Mouse (Mus musculus) embryonic facial prominence, embryonic 14.5 days (tissue): ENCODE measurements at regions not wholly inside any gene's neighbourhood (a gene's known extent, or its start where the extent isn't known, plus 50 kb on each side); places are given as distances from the start of the nearest gene placed in this dataset.

ENCODE experiments used
- ATAC-seq: fragments of 200-750 bp; cut with Nextera tagmentation; 2 replicates; pipeline ENCODE4 v1.8.0; 2017; ENCODE audit warnings: low read depth, moderate number of reproducible peaks, moderate TSS enrichment
- DNase-seq: peaks from one replicate; pipeline ENCODE4 v3.0.0-alpha.2; 2015; ENCODE audit warnings: low spot score
- H3K27ac ChIP-seq: fragments of 300-500 bp; sonication (generic); replicated peaks from 2 replicates; pipeline ENCODE4 v1.5.1; 2014; ENCODE audit warnings: low read depth, mild to moderate bottlenecking, low read length, moderate library complexity
- H3K27me3 ChIP-seq: fragments of 300-500 bp; sonication (generic); replicated peaks from 2 replicates; pipeline ENCODE4 v1.6.1; 2014; ENCODE audit warnings: low read length; ENCODE audit not compliant: control insufficient read depth, insufficient read depth
- H3K36me3 ChIP-seq: fragments of 300-500 bp; sonication (generic); 2 replicates; pipeline ENCODE4 v1.6.1; 2014; ENCODE audit warnings: low read length, mixed read lengths; ENCODE audit not compliant: control insufficient read depth, insufficient read depth
- H3K4me1 ChIP-seq: fragments of 300-500 bp; sonication (generic); 2 replicates; pipeline ENCODE4 v1.6.1; 2014; ENCODE audit warnings: antibody characterized with exemption, low read length; ENCODE audit not compliant: control insufficient read depth, insufficient read depth
- H3K4me2 ChIP-seq: fragments of 300-500 bp; sonication (generic); 2 replicates; pipeline ENCODE4 v1.6.1; 2014; ENCODE audit warnings: low read depth, mild to moderate bottlenecking, low read length, moderate library complexity, mixed read lengths
- H3K4me3 ChIP-seq: fragments of 300-500 bp; sonication (generic); 2 replicates; pipeline ENCODE4 v1.5.1; 2014; ENCODE audit warnings: low read depth, mild to moderate bottlenecking, low read length
- H3K9ac ChIP-seq: fragments of 300-500 bp; sonication (generic); 2 replicates; pipeline ENCODE4 v1.6.1; 2014; ENCODE audit warnings: low read depth, mild to moderate bottlenecking, low read length, moderate library complexity, mixed read lengths
- H3K9me3 ChIP-seq: fragments of 300-500 bp; sonication (generic); 2 replicates; pipeline ENCODE4 v1.6.1; 2016; ENCODE audit warnings: low read length; ENCODE audit not compliant: control insufficient read depth
- WGBS: fragments of 180-500 bp; shearing (Covaris S2); extraction: QIAGEN DNeasy Blood & Tissue Kit; methylation state at CpG from one replicate; pipeline ENCODE4 v1.1.7; 2014; 5-methylcytosine and 5-hydroxymethylcytosine counted together

- Histone ChIP-seq H3K4me1 (no peaks in the 10 kb centered on the region), H3K4me2 (no peak overlapping the region), H3K36me3 (no peaks in the 10 kb centered on the region), H3K27me3 (no peaks in the 10 kb centered on the region), H3K27ac (no peak overlapping the region), H3K4me3 (no peak overlapping the region), H3K9ac (no peak overlapping the region), H3K9me3 (no peaks in the 10 kb centered on the region)
- 21% methylated on average over 5 of the region's 5 CpGs for WGBS
- DNase-seq (no peak), ATAC-seq (no peak)
Observed at GRCm38 (mm10) chr15:56813876-56814275, 663.5 kb downstream of the Slc22a22 start.

- ATAC-seq, result no peak
- no peak overlapping the region for H3K27ac ChIP-seq
- no peak overlapping the region for H3K9ac ChIP-seq
- H3K4me1 ChIP-seq, result no peaks in the 10 kb centered on the region
- H3K4me3 ChIP-seq, result no peak overlapping the region
- DNase-seq, result no peak
- no peaks in the 10 kb centered on the region for H3K27me3 ChIP-seq
- H3K4me2 ChIP-seq, result peak overlapping the region; percentile 32
- WGBS, result 49% methylated on average over 13 of the region's 13 CpGs
- H3K9me3 ChIP-seq, result no peaks in the 10 kb centered on the region
- H3K36me3 ChIP-seq, result no peaks in the 10 kb centered on the region
Observed at GRCm38 (mm10) chr15:56810151-56810550, 667.3 kb downstream of the Slc22a22 start.

GRCm38 (mm10) chr15:56807611-56808010, 669.8 kb downstream of the Slc22a22 start:
- H3K4me3 ChIP-seq, result no peak overlapping the region
- 25% methylated on average over 5 of the region's 5 CpGs for WGBS
- H3K27ac ChIP-seq, result no peak overlapping the region
- no peaks in the 10 kb centered on the region for H3K27me3 ChIP-seq
- no peaks in the 10 kb centered on the region for H3K4me1 ChIP-seq
- peak; percentile 45 for DNase-seq
- peak; percentile 37; the same call in 1 of the 2 replicates for ATAC-seq
- H3K4me2 ChIP-seq, result no peak overlapping the region
- H3K36me3 ChIP-seq, result no peaks in the 10 kb centered on the region
- H3K9ac ChIP-seq, result no peak overlapping the region
- H3K9me3 ChIP-seq, result no peaks in the 10 kb centered on the region

DNA sequence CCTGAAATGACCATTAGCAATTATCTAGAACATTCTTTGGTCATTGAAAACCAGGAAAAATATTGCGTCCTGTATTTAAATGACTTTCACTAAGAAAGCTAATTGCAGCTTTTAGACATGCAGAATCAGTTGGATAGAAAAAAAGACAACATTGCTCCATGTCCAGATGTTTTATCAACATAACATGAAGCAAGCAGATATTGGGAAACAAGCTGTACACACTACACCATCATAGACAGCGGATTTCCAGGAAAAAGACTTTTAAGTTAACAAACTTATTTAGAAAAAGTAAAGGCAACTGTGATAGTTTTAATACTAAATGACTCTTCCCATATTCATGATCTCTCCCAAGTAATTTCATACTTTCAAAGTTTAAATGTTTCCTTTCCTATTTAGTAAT, 675.5 kb downstream of the Slc22a22 start:
- Histone ChIP-seq H3K9me3 (no peaks in the 10 kb centered on the region), H3K4me3 (no peak overlapping the region), H3K27me3 (no peaks in the 10 kb centered on the region), H3K36me3 (no peaks in the 10 kb centered on the region), H3K4me1 (no peaks in the 10 kb centered on the region), H3K27ac (no peak overlapping the region), H3K9ac (no peak overlapping the region), H3K4me2 (no peak overlapping the region)
- WGBS, result 89% methylated on average over 2 of the region's 2 CpGs
- ATAC-seq (no peak), DNase-seq (no peak)

DNA sequence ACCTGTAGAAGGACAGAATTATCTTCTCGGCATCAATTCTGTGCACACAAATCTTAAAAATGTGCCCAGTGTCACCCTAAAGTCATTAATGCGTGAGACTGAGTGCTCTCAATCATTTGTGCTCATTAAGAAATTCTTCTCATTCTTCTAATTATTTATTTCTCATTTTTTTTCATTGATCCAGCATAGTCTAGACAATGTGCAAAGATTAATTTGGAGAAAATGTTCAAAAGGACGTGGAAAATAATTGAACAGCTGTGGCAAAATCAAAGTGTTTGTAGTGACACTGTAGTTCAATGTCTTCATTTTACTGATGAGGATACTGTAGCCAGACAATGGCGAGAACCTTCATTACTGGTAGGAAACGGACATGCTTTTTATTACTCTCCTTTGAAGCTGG, 702.0 kb downstream of the Slc22a22 start:
- Histone ChIP-seq H3K9me3 (no peaks in the 10 kb centered on the region), H3K4me2 (no peak overlapping the region), H3K4me1 (0 out of 2 replicates have a peak, but pooled peaks cover 2% of the 10 kb centered on the region), H3K27ac (no peak overlapping the region), H3K9ac (no peak overlapping the region), H3K4me3 (no peak overlapping the region), H3K27me3 (no peaks in the 10 kb centered on the region), H3K36me3 (no peaks in the 10 kb centered on the region)
- DNase-seq, result no peak
- no peak for ATAC-seq
- WGBS, result 76% methylated on average over 5 of the region's 5 CpGs

DNA sequence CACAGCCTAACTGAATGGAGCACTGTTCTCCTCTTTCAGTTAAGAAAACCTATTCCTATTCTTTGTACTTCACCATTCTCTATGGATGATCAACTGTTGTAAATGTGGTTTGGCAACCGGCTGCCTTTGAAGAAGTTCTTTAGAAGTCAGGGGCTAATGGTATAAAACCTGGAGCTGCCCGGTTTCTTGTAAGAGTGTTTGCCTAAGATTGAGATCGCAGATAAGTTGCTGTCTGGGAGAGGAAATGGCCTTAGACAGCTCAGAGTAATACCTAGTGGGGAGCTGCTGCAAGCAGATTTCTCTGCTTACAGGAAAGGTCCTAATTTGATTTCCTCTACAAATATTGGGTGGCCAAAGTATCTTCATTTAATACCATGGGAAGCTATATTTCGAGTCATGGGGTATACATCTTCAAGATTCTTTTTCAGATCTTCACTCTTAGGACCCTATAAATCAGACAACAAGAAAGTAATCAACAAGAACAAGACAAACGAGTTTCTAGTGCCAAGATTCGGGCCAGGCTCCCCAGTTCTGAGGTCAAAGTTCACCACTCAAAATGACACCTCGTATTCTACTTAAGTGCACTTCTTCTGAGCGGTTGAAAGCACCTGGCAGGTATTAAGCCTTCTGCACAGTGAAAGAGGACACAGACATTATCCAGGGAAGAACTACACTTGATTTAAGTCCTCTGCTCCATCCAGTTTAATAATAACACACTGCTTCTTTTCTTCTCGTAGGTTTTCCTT, 702.6 kb downstream of the Slc22a22 start:
- 51% methylated on average over 9 of the region's 9 CpGs for WGBS
- no peaks in the 10 kb centered on the region for H3K27me3 ChIP-seq
- no peak overlapping the region for H3K9ac ChIP-seq
- no peak overlapping the region for H3K4me3 ChIP-seq
- H3K4me1 ChIP-seq, result 0 out of 2 replicates have a peak, but pooled peaks cover 2% of the 10 kb centered on the region
- no peak for ATAC-seq
- H3K9me3 ChIP-seq, result no peaks in the 10 kb centered on the region
- H3K36me3 ChIP-seq, result no peaks in the 10 kb centered on the region
- H3K27ac ChIP-seq, result no peak overlapping the region
- H3K4me2 ChIP-seq, result no peak overlapping the region
- DNase-seq, result peak; percentile 49

- H3K27me3 ChIP-seq, result no peaks in the 10 kb centered on the region
- no peaks in the 10 kb centered on the region for H3K9me3 ChIP-seq
- DNase-seq (no peak), ATAC-seq (no peak)
- H3K4me2 ChIP-seq, result no peak overlapping the region
- H3K36me3 ChIP-seq, result no peaks in the 10 kb centered on the region
- WGBS, result 37% methylated on average over 6 of the region's 6 CpGs
- no peak overlapping the region for H3K27ac ChIP-seq
- no peak overlapping the region for H3K4me3 ChIP-seq
- H3K4me1 ChIP-seq, result peaks cover 11% of the 10 kb centered on the region; the same call in 1 of the 2 replicates
- H3K9ac ChIP-seq, result no peak overlapping the region
Observed at GRCm38 (mm10) chr15:56766356-56766755, 711.1 kb downstream of the Slc22a22 start.

- no peak overlapping the region for H3K27ac ChIP-seq
- 21% methylated on average over 9 of the region's 9 CpGs for WGBS
- ATAC-seq, result peak; percentile 82
- H3K36me3 ChIP-seq, result no peaks in the 10 kb centered on the region
- DNase-seq, result peak; percentile 69
- peak overlapping the region; percentile 26 for H3K4me2 ChIP-seq
- no peak overlapping the region for H3K9ac ChIP-seq
- no peak overlapping the region for H3K4me3 ChIP-seq
- peaks cover 11% of the 10 kb centered on the region; the same call in 1 of the 2 replicates for H3K4me1 ChIP-seq
- no peaks in the 10 kb centered on the region for H3K9me3 ChIP-seq
- no peaks in the 10 kb centered on the region for H3K27me3 ChIP-seq
Observed at GRCm38 (mm10) chr15:56764957-56765482, 712.4 kb downstream of the Slc22a22 start.

DNA sequence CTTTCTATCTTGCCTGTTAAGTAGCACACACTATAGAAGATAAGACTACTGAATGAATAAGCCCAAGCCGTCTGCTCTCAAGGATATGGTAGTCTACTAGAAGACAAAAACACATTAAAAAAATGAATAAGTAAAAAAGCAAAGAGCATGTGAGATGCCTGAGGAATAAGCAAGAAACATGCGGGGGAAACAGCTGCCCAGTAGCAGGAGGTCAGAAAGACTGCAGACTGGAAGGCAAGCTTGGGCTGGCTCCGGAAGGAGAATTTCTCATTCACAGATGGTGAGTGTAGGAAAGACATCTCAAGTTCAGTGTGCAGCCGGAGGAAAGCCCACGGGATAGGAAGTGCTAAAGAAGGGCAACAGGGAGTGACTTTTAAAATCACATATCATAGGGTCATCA, 713.4 kb downstream of the Slc22a22 start:
- H3K4me1 ChIP-seq, result peaks cover 11% of the 10 kb centered on the region; the same call in 1 of the 2 replicates
- H3K27me3 ChIP-seq, result no peaks in the 10 kb centered on the region
- no peak for DNase-seq
- H3K4me2 ChIP-seq, result no peak overlapping the region
- H3K4me3 ChIP-seq, result no peak overlapping the region
- ATAC-seq, result no peak
- H3K36me3 ChIP-seq, result no peaks in the 10 kb centered on the region
- H3K27ac ChIP-seq, result no peak overlapping the region
- no peak overlapping the region for H3K9ac ChIP-seq
- 40% methylated on average over 5 of the region's 5 CpGs for WGBS
- no peaks in the 10 kb centered on the region for H3K9me3 ChIP-seq
